Mouse (Mus musculus) erythroblast, embryonic 14.5 days (primary cell): ENCODE results near the gene Epha8.

Source experiments
- GATA1 ChIP-seq: IDR thresholded peaks from 2 replicates; pipeline ENCODE4 v1.6.1; 2012; ENCODE audit warnings: low read length, inconsistent platforms, mixed read lengths
- TAL1 ChIP-seq: IDR thresholded peaks from 3 replicates; pipeline ENCODE4 v1.6.1; 2012; ENCODE audit warnings: low read length, inconsistent platforms, mixed read lengths

GRCm38 (mm10) chr4:136961642-136962285, 5.1 kb upstream of the Epha8 start:
- TF ChIP-seq GATA1 = no peak
- no peak for TF ChIP-seq TAL1
